Mouse (Mus musculus): ENCODE measurements around the gene Tmem159.

GRCm38 (mm10) chr7:120157575-120158061 lies 55.5 kb downstream of the Tmem159 start:
- TF ChIP-seq CTCF (IDR thresholded peaks at IDR 0.05; ENCODE audit: borderline replicate concordance, extremely low read depth, insufficient read depth, insufficient read length), result no peak
- no peak for TF ChIP-seq POLR2A (IDR thresholded peaks at IDR 0.05; ENCODE audit: borderline replicate concordance, extremely low read depth, insufficient read depth, insufficient read length, poor library complexity, severe bottlenecking)

All from brain, embryonic 14.5 days (tissue).